Mouse (Mus musculus) activated CD4-positive, CD25-positive, alpha-beta regulatory T cell, adult 9 weeks (primary cell): ENCODE data around the gene Lcp2. TPM values are rescaled to one million over a fixed set of nuclear protein-coding genes. Genes with fewer than 3 reads are reported as not detected.

Experiments
- polyA plus RNA-seq: library from polyadenylated mRNA; unstranded; fragments of 100-300 nt; shearing (Covaris generic); gene quantifications from one replicate; pipeline ENCODE4 v1.2.1, GENCODE M21; 2017

Gene Lcp2
- 517 TPM for polyA plus RNA-seq

DNA sequence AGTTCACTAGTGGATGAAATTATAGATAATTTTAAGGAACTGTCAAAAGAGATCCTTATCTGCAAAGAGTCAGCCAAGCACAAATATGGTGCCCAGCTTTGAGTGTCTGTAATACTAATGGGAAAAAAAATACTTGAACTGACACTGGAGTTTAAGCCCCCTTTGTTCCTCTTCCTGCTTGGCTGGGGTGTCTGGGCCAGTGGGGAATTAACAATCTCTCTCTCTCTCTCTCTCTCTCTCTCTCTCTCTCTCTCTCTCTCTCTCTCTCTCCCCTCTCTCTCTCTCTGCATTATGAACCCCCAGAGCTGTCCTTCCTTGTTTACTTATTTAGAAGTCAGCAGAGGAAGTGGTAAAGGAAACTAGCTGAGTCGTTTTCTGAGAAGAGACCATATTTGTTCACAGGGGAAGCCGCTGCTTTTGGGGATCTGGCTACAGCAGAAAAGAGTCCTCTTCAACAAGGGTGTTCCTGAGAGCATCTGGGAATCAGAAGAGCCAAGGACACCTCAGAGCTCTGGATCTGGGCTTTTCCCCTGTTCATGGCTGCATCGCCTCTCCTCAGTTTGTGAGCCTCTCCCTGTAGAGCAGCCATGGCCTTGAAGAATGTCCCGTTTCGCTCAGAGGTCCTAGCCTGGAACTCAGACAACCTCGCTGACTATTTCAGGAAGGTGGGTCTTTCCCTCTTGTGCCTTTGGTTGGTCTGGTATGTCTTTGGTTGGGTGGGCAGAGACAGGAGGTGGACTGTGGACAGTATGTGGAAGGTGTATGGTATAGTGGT, at the start of gene Lcp2:
TSS of gene Lcp2 (plus strand) at position 154 of the 775 bp plus-strand sequence.

DNA sequence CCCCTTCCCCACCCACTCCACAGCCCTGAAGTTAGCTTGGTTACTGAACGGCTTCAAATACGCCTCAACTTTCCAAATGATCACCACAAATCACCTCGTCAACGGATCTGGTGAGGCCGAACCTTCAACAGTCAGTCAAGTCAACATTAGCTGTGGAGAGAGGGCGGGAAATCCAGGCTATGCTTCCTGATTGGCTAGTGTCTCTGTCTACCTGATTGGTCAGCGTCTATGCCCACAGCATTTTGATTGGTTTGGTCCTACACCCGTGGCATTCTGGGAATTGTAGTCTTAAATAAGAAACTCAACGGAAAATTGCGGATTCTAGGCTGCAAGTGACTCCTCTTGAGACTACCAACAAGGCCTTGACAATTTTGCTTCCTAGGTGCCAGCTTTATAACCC, 51.7 kb downstream of the Lcp2 start, which contains the start of gene 4930469K13Rik:
TSS of gene 4930469K13Rik (minus strand) at position 133 of the 400 bp plus-strand sequence.

Other genes with a start within 250 kb of the Lcp2 start
- 0.38 TPM for gene Kcnmb1, start 83.9 kb upstream of the Lcp2 start, polyA plus RNA-seq
- gene Kcnip1, start 53.8 kb upstream of the Lcp2 start, polyA plus RNA-seq: not detected
- gene 4930469K13Rik, start 51.6 kb downstream of the Lcp2 start, polyA plus RNA-seq: 3.2 TPM
- not detected for gene Foxi1, start 161.2 kb downstream of the Lcp2 start, polyA plus RNA-seq